Mouse (Mus musculus) kidney, postnatal 0 days (tissue): ENCODE measurements at regions not wholly inside any gene's neighbourhood (a gene's known extent, or its start where the extent isn't known, plus 50 kb on each side); places are given as distances from the start of the nearest gene placed in this dataset.
A peak's percentile ranks its signal among the peaks of the same experiment; 100 is the strongest.

Source experiments
- ATAC-seq: fragments of 200-750 bp; cut with Nextera tagmentation; replicated peaks from 2 replicates; pipeline ENCODE4 v1.8.0; 2017; ENCODE audit warnings: low read depth, moderate number of reproducible peaks, moderate TSS enrichment, moderate library complexity; ENCODE audit not compliant: low FRiP score
- DNase-seq: peaks from one replicate; pipeline ENCODE4 v3.0.0-alpha.2; 2016; ENCODE audit warnings: low spot score
- H3K27ac ChIP-seq: fragments of 300-500 bp; sonication (generic); 2 replicates; pipeline ENCODE4 v1.5.1; 2014; ENCODE audit warnings: mild to moderate bottlenecking
- H3K27me3 ChIP-seq: fragments of 300-500 bp; sonication (generic); 2 replicates; pipeline ENCODE4 v1.6.1; 2014; ENCODE audit warnings: low read length, mixed read lengths; ENCODE audit not compliant: insufficient read depth
- H3K36me3 ChIP-seq: fragments of 300-500 bp; sonication (generic); 2 replicates; pipeline ENCODE4 v1.6.1; 2014; ENCODE audit warnings: low read length, mixed read lengths; ENCODE audit not compliant: insufficient read depth
- H3K4me1 ChIP-seq: fragments of 300-500 bp; sonication (generic); replicated peaks from 2 replicates; pipeline ENCODE4 v1.6.1; 2014; ENCODE audit warnings: antibody characterized with exemption, low read length, mixed read lengths; ENCODE audit not compliant: insufficient read depth
- H3K4me2 ChIP-seq: fragments of 300-500 bp; sonication (generic); 2 replicates; pipeline ENCODE4 v1.6.1; 2014; ENCODE audit warnings: mild to moderate bottlenecking, low read length, moderate library complexity, mixed read lengths
- H3K4me3 ChIP-seq: fragments of 300-500 bp; sonication (generic); replicated peaks from 2 replicates; pipeline ENCODE4 v1.5.1; 2014; ENCODE audit warnings: low read depth, low read length
- H3K9ac ChIP-seq: fragments of 300-500 bp; sonication (generic); 2 replicates; pipeline ENCODE4 v1.6.1; 2014; ENCODE audit warnings: low read depth, low read length
- H3K9me3 ChIP-seq: fragments of 300-500 bp; sonication (generic); replicated peaks from 2 replicates; pipeline ENCODE4 v1.6.1; 2016; ENCODE audit warnings: low read length, inconsistent platforms, mixed read lengths
- CTCF ChIP-seq: IDR thresholded peaks from 2 replicates; pipeline ENCODE4 v1.5.1; 2016; ENCODE audit warnings: antibody characterized with exemption, low read depth, mild to moderate bottlenecking, moderate library complexity
- WGBS: fragments of 180-500 bp; shearing (Covaris S2); extraction: QIAGEN DNeasy Blood & Tissue Kit; methylation state at CpG from one replicate; pipeline ENCODE4 v1.1.7; 2014; 5-methylcytosine and 5-hydroxymethylcytosine counted together

DNA sequence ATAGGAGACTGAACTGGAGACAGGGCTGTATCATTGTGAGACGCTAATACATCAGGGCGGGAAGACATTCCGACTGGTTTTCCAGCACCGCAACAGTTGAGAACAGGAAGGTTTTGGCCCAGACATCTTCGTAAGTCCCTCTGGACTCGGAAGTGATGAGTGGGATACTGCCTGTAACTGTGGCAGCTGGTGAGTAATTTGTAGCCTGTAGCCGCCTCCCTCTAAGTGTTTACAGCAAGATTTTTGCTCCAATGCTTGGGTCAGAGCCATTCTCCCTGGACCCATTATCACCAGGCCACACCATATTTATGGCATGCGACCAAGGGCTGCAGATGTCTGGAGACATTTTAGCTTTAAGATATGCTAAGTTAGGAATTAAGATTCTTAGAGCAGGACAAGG is 351.5 kb downstream of the Etnk1 start:
- WGBS, result 85% methylated on average over 8 of the region's 8 CpGs

DNA sequence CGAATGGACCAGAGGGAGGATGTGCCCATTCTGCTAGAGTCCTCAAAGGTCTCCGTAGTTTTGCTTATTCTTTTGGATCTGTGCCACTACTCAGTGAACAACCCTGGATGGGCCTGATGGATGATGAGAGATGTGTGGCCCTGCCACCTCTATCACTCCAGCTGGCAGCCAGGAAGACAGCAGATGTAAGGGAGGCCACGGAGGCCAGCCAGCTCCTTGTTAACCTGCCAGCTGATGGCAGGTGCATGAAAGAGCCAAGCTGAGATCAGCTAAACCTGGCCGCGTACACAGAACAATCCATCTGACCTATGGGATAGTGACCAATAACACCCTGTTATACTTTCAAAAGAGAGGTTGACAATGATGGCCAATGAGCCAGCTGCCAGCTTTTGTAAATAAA is 352.6 kb downstream of the Etnk1 start:
- no peaks in the 10 kb centered on the region for H3K9me3 ChIP-seq
- H3K27me3 ChIP-seq, result no peaks in the 10 kb centered on the region
- no peak overlapping the region for H3K27ac ChIP-seq
- H3K36me3 ChIP-seq, result no peaks in the 10 kb centered on the region
- DNase-seq, result no peak
- H3K9ac ChIP-seq, result no peak overlapping the region
- ATAC-seq, result no peak
- H3K4me3 ChIP-seq, result no peak overlapping the region
- H3K4me1 ChIP-seq, result no peaks in the 10 kb centered on the region
- TF ChIP-seq CTCF, result no peak
- H3K4me2 ChIP-seq, result no peak overlapping the region
- 83% methylated on average over 5 of the region's 5 CpGs for WGBS

More for the DNA sequence above, 351.5 kb downstream of the Etnk1 start:
- H3K27me3 ChIP-seq, result no peaks in the 10 kb centered on the region
- no peak for ATAC-seq
- no peak overlapping the region for H3K9ac ChIP-seq
- no peaks in the 10 kb centered on the region for H3K36me3 ChIP-seq
- no peaks in the 10 kb centered on the region for H3K4me1 ChIP-seq
- no peak overlapping the region for H3K4me3 ChIP-seq
- TF ChIP-seq CTCF, result no peak
- no peak overlapping the region for H3K27ac ChIP-seq
- H3K4me2 ChIP-seq, result no peak overlapping the region
- DNase-seq, result no peak
- H3K9me3 ChIP-seq, result no peaks in the 10 kb centered on the region

- no peaks in the 10 kb centered on the region for H3K27me3 ChIP-seq
- DNase-seq, result no peak
- no peak overlapping the region for H3K4me3 ChIP-seq
- H3K27ac ChIP-seq, result no peak overlapping the region
- H3K4me1 ChIP-seq, result no peaks in the 10 kb centered on the region
- no peaks in the 10 kb centered on the region for H3K9me3 ChIP-seq
- no peak overlapping the region for H3K4me2 ChIP-seq
- H3K9ac ChIP-seq, result no peak overlapping the region
- ATAC-seq, result no peak
- no peak for TF ChIP-seq CTCF
- H3K36me3 ChIP-seq, result no peaks in the 10 kb centered on the region
- WGBS, result 89% methylated on average over 4 of the region's 4 CpGs
Observed at GRCm38 (mm10) chr6:143525092-143525491, 358.1 kb downstream of the Etnk1 start.

DNA sequence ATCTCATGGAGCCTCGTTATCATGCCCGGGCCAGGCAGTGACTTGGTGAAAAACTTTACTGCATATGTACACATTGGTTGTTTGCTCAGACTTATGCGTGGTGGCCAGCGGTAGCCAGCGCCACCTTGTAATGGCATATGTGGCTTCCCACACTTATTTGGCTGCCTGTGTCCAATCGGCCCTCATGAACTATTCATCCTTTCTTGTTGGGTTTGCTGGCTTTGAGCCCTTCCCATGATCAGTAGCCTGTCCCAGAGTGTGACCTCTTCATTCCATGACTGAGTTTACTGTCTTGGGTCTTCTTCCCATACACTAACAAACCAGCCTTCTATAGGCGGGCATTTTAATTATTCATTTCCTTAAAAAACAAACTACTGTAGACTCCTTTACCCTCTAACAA is 361.9 kb downstream of the Etnk1 start:
- H3K36me3 ChIP-seq, result no peaks in the 10 kb centered on the region
- 95% methylated on average over 7 of the region's 7 CpGs for WGBS
- no peak for TF ChIP-seq CTCF
- no peak overlapping the region for H3K4me3 ChIP-seq
- ATAC-seq (no peak), DNase-seq (no peak)
- no peaks in the 10 kb centered on the region for H3K4me1 ChIP-seq
- H3K27ac ChIP-seq, result no peak overlapping the region
- no peaks in the 10 kb centered on the region for H3K9me3 ChIP-seq
- H3K9ac ChIP-seq, result no peak overlapping the region
- H3K27me3 ChIP-seq, result no peaks in the 10 kb centered on the region
- H3K4me2 ChIP-seq, result no peak overlapping the region

DNA sequence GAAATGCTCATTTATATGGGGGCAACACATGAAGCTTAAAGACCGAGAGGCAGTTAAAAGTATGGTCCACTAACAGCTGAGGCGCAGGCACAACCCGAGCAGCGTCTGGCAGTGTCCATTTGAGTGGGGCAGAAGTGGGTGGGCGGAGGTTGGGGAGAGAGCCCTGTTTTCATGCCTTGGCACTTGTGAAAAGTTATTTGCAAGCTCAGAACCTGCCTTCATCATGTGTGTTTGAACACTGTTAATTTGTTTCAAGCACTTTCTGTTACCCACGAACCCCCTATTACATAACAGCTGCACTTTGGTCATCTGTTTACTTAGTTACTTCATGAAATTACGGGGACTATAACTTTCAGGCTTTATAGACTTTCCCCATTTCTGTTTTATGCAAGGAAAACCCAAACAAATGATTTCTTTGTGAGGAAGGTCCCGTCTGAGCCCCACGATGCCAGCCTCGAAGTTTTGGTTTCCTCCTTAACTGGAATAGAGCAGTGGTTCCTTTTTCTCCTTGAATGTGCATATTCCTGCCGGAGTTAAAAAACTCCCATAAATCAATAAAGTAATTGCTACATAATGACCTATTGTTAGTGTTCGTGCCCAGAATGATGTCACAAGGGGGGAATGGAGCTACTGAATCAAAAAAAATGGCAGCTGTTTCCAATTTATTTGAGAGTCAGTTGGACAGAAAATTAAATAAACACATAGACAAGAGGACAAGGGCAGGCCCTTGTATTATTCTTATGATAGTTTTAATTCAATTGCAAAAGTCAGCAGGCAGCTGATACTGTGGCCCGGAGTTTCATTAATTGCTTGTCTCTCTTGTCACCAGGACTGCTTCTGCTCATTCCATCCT is 363.6 kb downstream of the Etnk1 start:
- Histone ChIP-seq H3K9ac (no peak overlapping the region), H3K36me3 (no peaks in the 10 kb centered on the region), H3K4me2 (no peak overlapping the region), H3K4me1 (no peaks in the 10 kb centered on the region), H3K9me3 (no peaks in the 10 kb centered on the region), H3K4me3 (no peak overlapping the region), H3K27ac (no peak overlapping the region), H3K27me3 (no peaks in the 10 kb centered on the region)
- ATAC-seq, result no peak
- WGBS, result 34% methylated on average over 13 of the region's 13 CpGs
- peak; percentile 76 for DNase-seq
- TF ChIP-seq CTCF, result no peak

- no peak overlapping the region for H3K4me3 ChIP-seq
- no peaks in the 10 kb centered on the region for H3K4me1 ChIP-seq
- TF ChIP-seq CTCF, result no peak
- ATAC-seq, result no peak
- 27% methylated on average over 6 of the region's 6 CpGs for WGBS
- H3K27me3 ChIP-seq, result no peaks in the 10 kb centered on the region
- peak; percentile 12 for DNase-seq
- H3K4me2 ChIP-seq, result no peak overlapping the region
- H3K36me3 ChIP-seq, result no peaks in the 10 kb centered on the region
- H3K9me3 ChIP-seq, result no peaks in the 10 kb centered on the region
- H3K27ac ChIP-seq, result no peak overlapping the region
- H3K9ac ChIP-seq, result no peak overlapping the region
Observed at GRCm38 (mm10) chr6:143531477-143531876, 364.5 kb downstream of the Etnk1 start.
